In genomic region chr16:70387385-70387784, GRCm38 (mm10) we compare ENCODE assay signal across 25 mouse cellular contexts.
"Had no signal": no experiment of that assay in that cellular context is flagged by ENCODE, and none has a peak within 500 bp of the region (broad histone marks: within the 10 kb centered on the region; RNA-seq: fewer than 3 reads in every experiment).

No protein-coding gene starts in this region.

- DNase-seq: gastrocnemius, postnatal 10 days; gastrocnemius, postnatal 25 days; heart, adult 11 months; heart, adult 2 months; heart, postnatal 14 days; heart, postnatal 36 days; kidney, adult 11 months; kidney, adult 2 months; kidney, adult 9 months; kidney, postnatal 14 days; kidney, postnatal 36 days; left cerebral cortex, postnatal 4 days had no signal

- H3K9ac ChIP-seq: heart, embryonic 13.5 days; heart, embryonic 15.5 days; hindbrain, embryonic 13.5 days; hindbrain, embryonic 15.5 days; kidney, embryonic 15.5 days; limb, embryonic 13.5 days; limb, embryonic 15.5 days; liver, embryonic 12.5 days had no signal

- H3K4me1 ChIP-seq: heart, embryonic 13.5 days; heart, embryonic 15.5 days; hindbrain, embryonic 13.5 days; hindbrain, embryonic 15.5 days; kidney, embryonic 15.5 days; limb, embryonic 13.5 days; limb, embryonic 15.5 days; liver, embryonic 12.5 days had no signal

- H3K4me2 ChIP-seq: heart, embryonic 11.5 days; heart, embryonic 13.5 days; heart, embryonic 15.5 days; hindbrain, embryonic 13.5 days; hindbrain, embryonic 15.5 days; kidney, embryonic 15.5 days; limb, embryonic 13.5 days; limb, embryonic 15.5 days; liver, embryonic 12.5 days had no signal

- H3K27ac ChIP-seq: heart, adult 2 months; heart, embryonic 13.5 days; heart, embryonic 15.5 days; hindbrain, embryonic 13.5 days; hindbrain, embryonic 15.5 days; hindbrain, postnatal 0 days; kidney, embryonic 15.5 days; kidney, postnatal 0 days; left cerebral cortex, adult 2 months; limb, embryonic 13.5 days; limb, embryonic 15.5 days; liver, embryonic 12.5 days had no signal

- H3K4me3 ChIP-seq: heart, adult 2 months; heart, embryonic 13.5 days; heart, embryonic 15.5 days; hindbrain, embryonic 13.5 days; hindbrain, embryonic 15.5 days; kidney, embryonic 15.5 days; left cerebral cortex, adult 2 months; limb, embryonic 13.5 days; limb, embryonic 15.5 days; liver, embryonic 12.5 days had no signal

- H3K27me3 ChIP-seq: heart, embryonic 13.5 days; heart, embryonic 15.5 days; hindbrain, embryonic 13.5 days; hindbrain, embryonic 15.5 days; kidney, embryonic 15.5 days; limb, embryonic 13.5 days; limb, embryonic 15.5 days; liver, embryonic 12.5 days had no signal

- H3K36me3 ChIP-seq: hindbrain, embryonic 13.5 days; hindbrain, embryonic 15.5 days; kidney, embryonic 15.5 days; limb, embryonic 13.5 days; limb, embryonic 15.5 days; liver, embryonic 12.5 days had no signal

- H3K9me3 ChIP-seq: heart, embryonic 13.5 days; heart, embryonic 15.5 days; hindbrain, embryonic 13.5 days; hindbrain, embryonic 15.5 days; kidney, embryonic 15.5 days; limb, embryonic 15.5 days; liver, embryonic 12.5 days had no signal

- ATAC-seq: hindbrain, postnatal 0 days; intestine, embryonic 16.5 days; liver, embryonic 12.5 days had no signal
